Mouse (Mus musculus) ES-E14 (cell line): ENCODE measurements around the gene Ugt8a.

Experiments used
- CHD2 ChIP-seq: IDR thresholded peaks from 2 replicates; pipeline ENCODE4 v1.6.1; 2014; ENCODE audit warnings: mild to moderate bottlenecking, low read depth, low read length, inconsistent platforms
- MAFK ChIP-seq: IDR thresholded peaks from 2 replicates; pipeline ENCODE4 v1.6.1; 2014; ENCODE audit warnings: mild to moderate bottlenecking, low read depth, low read length, inconsistent platforms; ENCODE audit not compliant: insufficient read depth
- ZNF384 ChIP-seq: IDR thresholded peaks from 2 replicates; pipeline ENCODE4 v1.6.1; 2012; ENCODE audit warnings: low read depth, low read length, inconsistent platforms

- no peak for TF ChIP-seq MAFK
- no peak for TF ChIP-seq ZNF384
- no peak for TF ChIP-seq CHD2
Measured at GRCm38 (mm10) chr3:125983707-125984420, 45.4 kb upstream of the Ugt8a start.
